Mouse (Mus musculus) stomach, embryonic 15.5 days (tissue): Measurements from ENCODE around the gene Tiam1. TPM values are rescaled to one million over a fixed set of nuclear protein-coding genes. Genes with fewer than 3 reads are reported as not detected.

ENCODE experiments used
- ATAC-seq: fragments of 200-750 bp; cut with Nextera tagmentation; 2 replicates; pipeline ENCODE4 v1.8.0; 2017; ENCODE audit warnings: low read depth, moderate number of reproducible peaks, moderate TSS enrichment; ENCODE audit not compliant: insufficient read depth, low FRiP score
- H3K27ac ChIP-seq: fragments of 300-500 bp; sonication (generic); 2 replicates; pipeline ENCODE4 v1.5.1; 2015; ENCODE audit warnings: mild to moderate bottlenecking, inconsistent platforms
- H3K27me3 ChIP-seq: fragments of 300-500 bp; sonication (generic); replicated peaks from 2 replicates; pipeline ENCODE4 v1.6.1; 2015; ENCODE audit warnings: inconsistent platforms
- H3K36me3 ChIP-seq: fragments of 300-500 bp; sonication (generic); 2 replicates; pipeline ENCODE4 v1.6.1; 2015; ENCODE audit warnings: inconsistent platforms
- H3K4me1 ChIP-seq: fragments of 300-500 bp; sonication (generic); 2 replicates; pipeline ENCODE4 v1.6.1; 2015; ENCODE audit warnings: inconsistent platforms
- H3K4me2 ChIP-seq: fragments of 300-500 bp; sonication (generic); 2 replicates; pipeline ENCODE4 v1.6.1; 2015; ENCODE audit warnings: mild to moderate bottlenecking, inconsistent platforms
- H3K4me3 ChIP-seq: fragments of 300-500 bp; sonication (generic); replicated peaks from 2 replicates; pipeline ENCODE4 v1.5.1; 2015; ENCODE audit warnings: inconsistent platforms
- H3K9ac ChIP-seq: fragments of 300-500 bp; sonication (generic); 2 replicates; pipeline ENCODE4 v1.6.1; 2015; ENCODE audit warnings: inconsistent platforms
- H3K9me3 ChIP-seq: fragments of 300-500 bp; sonication (generic); 2 replicates; pipeline ENCODE4 v1.6.1; 2016; ENCODE audit warnings: inconsistent platforms
- WGBS: fragments of 180-500 bp; shearing (Covaris S2); methylation state at CpG from one replicate; pipeline ENCODE4 v1.1.7; 2015; 5-methylcytosine and 5-hydroxymethylcytosine counted together
- polyA plus RNA-seq: library from polyadenylated mRNA; unstranded; fragments of >200 nt; fragmentation: Nextera tagmentation; extraction: Ambion mirVana; gene quantifications from 2 replicates; pipeline ENCODE4 v1.2.1, GENCODE M21; 2015

Gene Tiam1
- polyA plus RNA-seq, 1 experiment from 2014 or later: 19.5 TPM

DNA sequence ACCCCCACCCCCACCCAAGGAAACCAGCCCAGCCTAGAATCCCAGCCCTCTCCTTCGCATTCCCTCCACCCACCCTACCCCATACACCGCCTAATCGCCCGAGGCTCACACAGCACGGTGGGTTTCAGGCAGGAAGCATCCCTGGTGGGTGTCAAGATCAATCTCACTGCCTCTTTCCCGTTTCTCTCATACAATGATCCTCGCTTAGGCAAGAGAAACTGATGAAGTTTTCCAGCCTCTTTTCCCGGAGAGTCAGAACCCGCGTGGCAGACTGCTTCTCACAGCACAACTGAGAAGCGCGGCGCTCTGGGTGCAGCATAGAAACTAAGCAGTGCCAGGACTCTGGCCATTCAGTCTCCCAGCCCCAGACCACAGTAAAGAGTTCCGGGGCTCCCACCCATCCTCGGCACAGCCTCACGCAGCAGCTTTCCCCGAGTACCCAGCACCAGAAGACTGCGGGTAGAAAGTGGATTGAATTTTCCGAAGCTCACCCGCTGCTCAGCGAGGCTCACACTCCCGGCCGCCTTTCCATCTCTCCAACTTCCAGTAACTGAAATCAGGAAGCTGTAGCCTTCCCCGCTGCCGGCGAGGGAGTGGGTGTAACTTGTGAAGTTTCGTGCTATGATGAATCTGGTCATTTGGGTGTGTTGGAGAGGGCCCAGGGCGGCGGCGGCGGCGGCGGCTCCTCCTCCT, 183.2 kb downstream of the Tiam1 start:
- Histone ChIP-seq H3K36me3 (no peaks in the 10 kb centered on the region), H3K4me3 (peak overlapping the region; percentile 52), H3K27me3 (no peaks in the 10 kb centered on the region; the same call in 1 of the 2 replicates), H3K27ac (peak overlapping the region; percentile 79), H3K4me1 (peaks cover 12% of the 10 kb centered on the region; the same call in 1 of the 2 replicates), H3K9ac (peak overlapping the region; percentile 44), H3K9me3 (no peaks in the 10 kb centered on the region), H3K4me2 (peak overlapping the region; percentile 85)
- WGBS: under 1% methylated on average over 31 of the region's 33 CpGs
- peak; percentile 63; the same call in 1 of the 2 replicates for ATAC-seq

DNA sequence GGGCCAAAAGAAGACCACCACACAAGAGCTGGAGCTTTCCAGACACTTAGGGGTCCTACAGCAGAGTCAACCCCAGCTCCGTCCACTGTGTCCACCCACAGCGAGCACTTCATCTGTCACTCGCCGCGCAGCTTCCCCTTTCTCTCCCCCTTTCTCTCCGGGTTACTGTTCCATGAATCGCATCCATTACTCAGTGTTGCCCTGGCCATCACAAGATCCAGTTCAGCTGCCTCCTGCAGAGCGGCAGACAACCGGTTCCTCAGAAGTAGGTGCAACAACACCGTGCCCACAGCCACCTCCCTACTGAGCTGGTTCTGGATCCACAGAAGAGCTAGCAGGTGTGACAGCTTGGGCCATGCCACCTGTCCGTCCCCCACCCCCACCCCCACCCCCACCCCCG, 184.6 kb downstream of the Tiam1 start:
- WGBS: 25% methylated on average over 12 of the region's 12 CpGs
- Histone ChIP-seq H3K9ac (no peak overlapping the region), H3K4me1 (peaks cover 16% of the 10 kb centered on the region; the same call in 1 of the 2 replicates), H3K9me3 (no peaks in the 10 kb centered on the region), H3K27me3 (no peaks in the 10 kb centered on the region; the same call in 1 of the 2 replicates), H3K27ac (no peak overlapping the region), H3K36me3 (no peaks in the 10 kb centered on the region), H3K4me2 (peak overlapping the region; percentile 85), H3K4me3 (peak overlapping the region; percentile 52)
- no peak for ATAC-seq

DNA sequence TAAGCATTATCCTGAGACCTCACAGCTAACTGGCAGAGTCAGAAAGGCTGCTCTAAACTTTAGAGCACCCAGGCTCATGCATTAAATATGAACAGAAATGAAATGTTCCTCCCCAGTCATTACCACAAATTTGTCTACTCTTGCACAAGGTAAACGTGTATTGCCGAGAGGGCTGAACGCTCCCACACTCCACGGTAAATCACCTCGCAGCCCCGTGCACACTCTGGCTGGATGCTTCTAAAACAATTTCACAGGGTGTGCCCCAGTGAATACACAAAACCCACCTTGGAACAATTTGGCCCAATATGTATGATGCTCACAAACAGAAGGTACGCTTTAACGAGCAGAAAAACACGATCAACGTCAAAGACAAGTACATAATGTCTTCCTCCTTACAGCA, 185.5 kb downstream of the Tiam1 start:
- H3K27me3 ChIP-seq: no peaks in the 10 kb centered on the region; the same call in 1 of the 2 replicates
- H3K9me3 ChIP-seq: no peaks in the 10 kb centered on the region
- no peak for ATAC-seq
- peaks cover 22% of the 10 kb centered on the region; the same call in 1 of the 2 replicates for H3K4me1 ChIP-seq
- H3K27ac ChIP-seq: no peak overlapping the region
- no peak overlapping the region; the same call in 1 of the 2 replicates for H3K4me2 ChIP-seq
- no peak overlapping the region for H3K9ac ChIP-seq
- 61% methylated on average over 10 of the region's 10 CpGs for WGBS
- no peak overlapping the region for H3K4me3 ChIP-seq
- H3K36me3 ChIP-seq: no peaks in the 10 kb centered on the region

DNA sequence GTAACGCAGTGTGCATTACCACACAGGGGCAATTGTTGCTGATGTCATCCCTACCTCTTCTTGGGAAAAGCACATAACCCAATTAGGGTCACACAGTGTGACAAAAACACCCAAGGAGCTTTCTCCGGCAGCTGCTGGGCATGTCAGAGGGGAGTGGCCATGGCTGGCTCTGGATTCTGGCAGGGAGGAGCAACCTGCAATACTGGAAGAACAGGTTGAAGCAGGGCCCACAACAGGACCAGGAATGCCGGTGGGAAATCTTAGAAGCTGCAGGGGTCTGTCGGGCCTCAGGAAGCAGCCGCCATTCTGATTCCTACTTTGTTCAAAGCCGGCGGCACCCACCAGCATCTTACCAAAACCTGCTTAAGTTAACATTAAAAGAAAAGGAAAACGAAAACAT, 189.0 kb downstream of the Tiam1 start:
- Histone ChIP-seq H3K36me3 (no peaks in the 10 kb centered on the region), H3K27me3 (no peaks in the 10 kb centered on the region), H3K4me2 (0 out of 2 replicates have a peak overlapping the region, but pooled peaks have one; percentile 16), H3K9ac (no peak overlapping the region), H3K4me3 (no peak overlapping the region), H3K9me3 (no peaks in the 10 kb centered on the region), H3K27ac (peak overlapping the region; percentile 71), H3K4me1 (0 out of 2 replicates have a peak, but pooled peaks cover 20% of the 10 kb centered on the region)
- 59% methylated on average over 8 of the region's 8 CpGs for WGBS
- peak; percentile 76 for ATAC-seq

DNA sequence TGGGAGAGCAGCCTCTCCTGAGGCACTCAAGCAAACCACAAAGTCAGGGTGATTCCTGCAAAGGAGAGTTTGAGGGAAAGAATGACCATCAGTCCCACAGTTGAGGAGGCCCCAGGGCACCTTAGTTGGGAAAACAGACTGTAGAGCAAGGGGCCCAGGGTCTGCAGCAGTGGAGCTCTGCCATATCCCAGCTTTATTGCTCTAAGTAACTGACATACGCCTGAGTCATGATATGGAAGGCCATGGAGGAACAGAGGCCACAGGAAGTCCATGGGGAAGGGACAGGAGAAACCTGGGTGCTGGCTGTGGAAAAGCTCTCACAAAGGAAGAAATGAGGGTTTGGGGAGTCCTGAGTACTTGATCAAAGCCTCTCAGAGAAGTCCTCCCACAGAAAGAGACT, 189.5 kb downstream of the Tiam1 start:
- 83% methylated on average over 1 of the region's 1 CpGs for WGBS
- no peak overlapping the region for H3K4me3 ChIP-seq
- 0 out of 2 replicates have a peak, but pooled peaks cover 20% of the 10 kb centered on the region for H3K4me1 ChIP-seq
- H3K4me2 ChIP-seq: no peak overlapping the region
- ATAC-seq: peak; percentile 21; the same call in 1 of the 2 replicates
- H3K27ac ChIP-seq: peak overlapping the region; percentile 71
- no peaks in the 10 kb centered on the region for H3K27me3 ChIP-seq
- H3K9me3 ChIP-seq: no peaks in the 10 kb centered on the region
- no peaks in the 10 kb centered on the region for H3K36me3 ChIP-seq
- H3K9ac ChIP-seq: no peak overlapping the region

DNA sequence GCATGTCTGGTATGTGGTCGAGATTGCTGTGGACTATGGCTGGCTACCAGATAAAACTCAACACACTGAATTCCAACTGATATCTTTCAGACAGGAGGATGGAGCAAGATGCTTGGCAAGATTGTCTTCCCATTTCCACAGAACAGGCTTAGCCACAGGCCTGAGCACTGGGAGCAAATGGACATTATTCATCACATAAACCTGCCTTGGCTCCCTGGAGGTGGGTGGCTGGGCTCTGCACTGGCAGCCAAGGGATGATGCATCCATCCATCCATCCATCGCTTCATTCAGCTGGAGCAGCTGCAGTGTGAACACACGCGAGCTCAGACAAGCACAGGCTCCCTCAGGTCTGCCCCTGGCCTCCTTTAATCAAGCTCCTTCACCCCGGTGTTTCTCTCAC, 190.7 kb downstream of the Tiam1 start:
- Histone ChIP-seq H3K4me3 (no peak overlapping the region), H3K36me3 (no peaks in the 10 kb centered on the region), H3K4me1 (0 out of 2 replicates have a peak, but pooled peaks cover 13% of the 10 kb centered on the region), H3K9me3 (no peaks in the 10 kb centered on the region), H3K27ac (no peak overlapping the region), H3K9ac (no peak overlapping the region), H3K27me3 (no peaks in the 10 kb centered on the region), H3K4me2 (no peak overlapping the region)
- ATAC-seq: no peak
- 78% methylated on average over 5 of the region's 5 CpGs for WGBS

DNA sequence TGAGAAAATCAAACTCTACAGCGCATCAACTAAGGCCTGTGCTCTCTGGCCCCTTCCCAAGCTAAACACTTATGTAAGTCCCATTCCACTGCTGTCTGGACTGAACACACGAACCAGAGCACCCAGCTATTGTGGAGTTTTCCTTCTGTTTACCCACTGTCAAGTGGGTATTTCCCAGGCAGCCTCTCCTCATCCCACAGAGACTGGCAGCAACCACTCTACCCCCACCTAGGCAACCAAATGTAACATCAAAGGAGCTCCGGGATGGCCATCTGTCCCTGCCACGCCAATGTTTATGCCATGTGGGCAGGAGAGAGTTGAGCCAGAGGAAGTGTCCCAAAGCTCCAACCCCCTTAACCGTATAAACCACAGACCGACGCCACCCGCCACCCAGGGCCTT, 192.8 kb downstream of the Tiam1 start:
- Histone ChIP-seq H3K27me3 (no peaks in the 10 kb centered on the region), H3K9me3 (no peaks in the 10 kb centered on the region), H3K9ac (no peak overlapping the region), H3K27ac (no peak overlapping the region), H3K4me2 (no peak overlapping the region), H3K4me3 (no peak overlapping the region), H3K4me1 (0 out of 2 replicates have a peak, but pooled peaks cover 13% of the 10 kb centered on the region), H3K36me3 (no peaks in the 10 kb centered on the region)
- WGBS: 51% methylated on average over 8 of the region's 8 CpGs
- no peak for ATAC-seq

DNA sequence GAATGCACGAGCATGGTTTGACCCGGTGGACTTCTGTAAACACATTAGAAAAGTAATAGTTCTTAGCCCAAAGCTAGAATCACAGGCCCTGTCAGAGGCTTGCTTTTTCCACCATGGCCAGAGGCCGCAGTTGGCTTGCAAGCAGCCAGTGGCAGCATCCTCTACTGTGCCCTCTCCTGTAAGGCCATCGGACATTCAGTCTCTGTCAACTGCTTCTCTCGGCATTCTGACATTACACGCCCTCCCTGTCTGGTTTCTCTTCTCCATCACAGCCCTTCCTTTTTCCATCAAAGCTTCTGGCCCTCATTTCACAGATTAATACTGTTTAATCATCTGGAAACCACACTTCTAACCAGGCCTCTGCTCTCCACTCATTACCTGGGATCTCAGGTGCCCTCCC, 193.3 kb downstream of the Tiam1 start:
- no peaks in the 10 kb centered on the region for H3K27me3 ChIP-seq
- H3K9me3 ChIP-seq: no peaks in the 10 kb centered on the region
- H3K4me1 ChIP-seq: peaks cover 13% of the 10 kb centered on the region; the same call in 1 of the 2 replicates
- ATAC-seq: no peak
- WGBS: 64% methylated on average over 6 of the region's 6 CpGs
- H3K4me2 ChIP-seq: no peak overlapping the region
- H3K4me3 ChIP-seq: no peak overlapping the region
- H3K36me3 ChIP-seq: no peaks in the 10 kb centered on the region
- H3K9ac ChIP-seq: no peak overlapping the region
- no peak overlapping the region for H3K27ac ChIP-seq

DNA sequence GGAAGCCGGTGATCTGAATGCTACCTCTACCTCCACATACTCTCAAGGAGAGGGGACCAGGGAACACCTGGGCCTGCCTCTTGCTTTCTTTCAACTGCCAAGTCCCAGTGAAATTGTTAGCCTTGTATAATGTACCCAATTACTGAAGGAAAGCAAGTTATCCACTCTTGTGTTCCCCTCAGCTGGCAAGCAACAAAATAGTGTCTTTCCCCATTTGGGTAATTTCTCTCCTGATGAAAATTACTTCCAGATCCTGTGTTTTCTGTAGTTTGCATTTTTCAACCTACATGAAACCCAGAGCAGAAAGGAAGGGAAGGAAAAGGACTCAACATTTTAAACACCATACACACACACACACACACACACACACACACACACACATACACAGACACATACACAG, 195.5 kb downstream of the Tiam1 start:
- no peaks in the 10 kb centered on the region for H3K27me3 ChIP-seq
- 100% methylated on average over 1 of the region's 1 CpGs for WGBS
- no peak overlapping the region for H3K9ac ChIP-seq
- no peak overlapping the region for H3K27ac ChIP-seq
- H3K4me2 ChIP-seq: no peak overlapping the region
- ATAC-seq: no peak
- H3K9me3 ChIP-seq: no peaks in the 10 kb centered on the region
- no peak overlapping the region for H3K4me3 ChIP-seq
- no peaks in the 10 kb centered on the region for H3K36me3 ChIP-seq
- peaks cover 17% of the 10 kb centered on the region; the same call in 1 of the 2 replicates for H3K4me1 ChIP-seq

DNA sequence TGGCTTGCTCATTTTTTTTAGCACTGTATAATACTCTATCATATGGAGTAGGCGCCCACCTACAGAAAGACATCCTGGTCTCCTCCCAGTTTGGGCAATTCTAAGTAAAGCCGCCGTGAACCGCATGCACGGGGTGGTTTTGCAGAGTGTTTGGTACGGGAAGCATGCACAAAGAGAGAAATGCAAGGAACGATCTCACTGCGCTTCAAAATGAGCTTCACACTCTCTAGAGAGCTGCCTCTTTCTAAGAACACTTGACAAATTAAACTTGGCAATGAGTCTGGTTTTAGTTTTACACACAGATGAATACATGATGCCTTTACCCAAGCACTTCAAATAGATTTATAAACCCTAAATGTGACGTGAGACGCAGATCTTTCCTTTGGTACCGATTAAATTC, 196.8 kb downstream of the Tiam1 start:
- no peak overlapping the region for H3K4me3 ChIP-seq
- 85% methylated on average over 11 of the region's 11 CpGs for WGBS
- no peak overlapping the region for H3K9ac ChIP-seq
- no peaks in the 10 kb centered on the region for H3K36me3 ChIP-seq
- H3K4me2 ChIP-seq: no peak overlapping the region
- ATAC-seq: no peak
- H3K4me1 ChIP-seq: peaks cover 17% of the 10 kb centered on the region; the same call in 1 of the 2 replicates
- H3K27ac ChIP-seq: no peak overlapping the region
- no peaks in the 10 kb centered on the region for H3K9me3 ChIP-seq
- H3K27me3 ChIP-seq: no peaks in the 10 kb centered on the region

DNA sequence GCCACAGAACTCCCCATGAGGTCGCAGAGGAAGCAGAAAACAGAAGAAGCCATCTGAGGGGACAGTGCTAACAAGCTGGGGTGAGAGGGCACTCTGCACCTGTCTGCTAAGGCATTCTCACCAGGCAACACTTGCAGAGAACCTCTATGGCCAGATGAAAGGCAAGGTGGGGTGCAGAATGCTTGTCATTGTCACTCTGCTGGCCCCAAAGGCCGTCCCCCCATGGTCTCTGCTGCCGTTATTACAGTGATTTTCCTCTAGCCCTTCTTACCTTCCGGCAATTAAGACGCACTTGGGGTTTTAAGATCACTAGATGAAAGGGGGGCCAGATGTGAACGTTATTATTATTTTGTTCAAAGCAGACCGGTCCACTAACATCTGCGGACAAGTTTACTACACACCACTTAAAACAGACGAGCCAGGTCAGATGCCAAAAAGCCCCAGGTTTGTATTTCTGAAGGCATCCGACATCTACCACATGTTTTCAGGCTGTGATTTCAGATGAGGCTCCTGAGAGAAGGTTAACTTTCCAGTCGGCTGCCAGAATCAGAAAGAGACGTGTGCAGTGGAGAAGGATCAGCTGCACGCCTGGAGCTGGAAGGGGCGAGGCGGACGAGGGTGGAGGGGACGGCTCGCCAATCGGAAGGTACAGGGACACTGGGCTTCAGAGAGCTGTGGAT, 198.8 kb downstream of the Tiam1 start:
- no peak overlapping the region for H3K4me3 ChIP-seq
- WGBS: 50% methylated on average over 19 of the region's 19 CpGs
- H3K27me3 ChIP-seq: no peaks in the 10 kb centered on the region
- no peak overlapping the region for H3K9ac ChIP-seq
- no peaks in the 10 kb centered on the region for H3K36me3 ChIP-seq
- H3K27ac ChIP-seq: no peak overlapping the region
- H3K4me2 ChIP-seq: no peak overlapping the region
- ATAC-seq: no peak
- peaks cover 15% of the 10 kb centered on the region; the same call in 1 of the 2 replicates for H3K4me1 ChIP-seq
- H3K9me3 ChIP-seq: no peaks in the 10 kb centered on the region

DNA sequence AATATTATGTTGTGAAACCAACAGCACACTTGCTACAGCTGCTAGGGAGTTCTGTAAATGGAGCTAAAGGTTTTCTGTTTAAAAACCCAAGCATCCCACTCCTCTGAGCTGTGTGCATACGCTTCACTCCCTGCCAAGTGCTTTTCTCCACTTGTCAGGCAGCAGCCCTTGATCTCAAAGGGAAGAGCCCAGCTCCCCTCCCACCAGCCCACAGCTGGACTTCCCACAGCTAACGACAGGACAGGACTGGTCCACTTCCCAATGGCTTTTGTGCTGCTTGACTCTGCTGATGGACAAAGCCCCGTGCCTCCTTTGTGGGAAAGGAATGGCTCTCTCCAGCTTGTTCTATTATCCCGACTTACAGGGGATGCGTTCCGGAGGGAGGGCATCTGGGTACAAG, 199.5 kb downstream of the Tiam1 start:
- H3K9me3 ChIP-seq: no peaks in the 10 kb centered on the region
- peaks cover 15% of the 10 kb centered on the region; the same call in 1 of the 2 replicates for H3K4me1 ChIP-seq
- H3K27ac ChIP-seq: no peak overlapping the region
- no peak overlapping the region for H3K9ac ChIP-seq
- 46% methylated on average over 6 of the region's 6 CpGs for WGBS
- H3K4me3 ChIP-seq: no peak overlapping the region
- H3K27me3 ChIP-seq: no peaks in the 10 kb centered on the region
- ATAC-seq: no peak
- no peaks in the 10 kb centered on the region for H3K36me3 ChIP-seq
- H3K4me2 ChIP-seq: 0 out of 2 replicates have a peak overlapping the region, but pooled peaks have one; percentile 8
